Mouse (Mus musculus) fat pad, adult 2 months (tissue): ENCODE data around the gene Ccdc120.
A peak's percentile ranks its signal among the peaks of the same experiment; 100 is the strongest.

Experiments
- DNase-seq: peaks from one replicate; pipeline ENCODE4 v3.0.0-alpha.2; 2011; ENCODE audit warnings: low read depth, low spot score; ENCODE audit errors: extremely low read depth

Ccdc120 gene

GRCm38 (mm10) chrX:7750432-7751116 lies at the start of gene Ccdc120:
Ccdc120 (minus strand) TSS chrX:7750905.
- no peak for DNase-seq

GRCm38 (mm10) chrX:7797327-7797726 lies 46.6 kb upstream of the Ccdc120 start:
- no peak for DNase-seq

- DNase-seq = no peak
Observed at GRCm38 (mm10) chrX:7795016-7795415, 44.3 kb upstream of the Ccdc120 start.

- no peak for DNase-seq
Observed at GRCm38 (mm10) chrX:7793361-7793760, 42.7 kb upstream of the Ccdc120 start.

GRCm38 (mm10) chrX:7790309-7790708 lies 39.6 kb upstream of the Ccdc120 start:
- no peak for DNase-seq

GRCm38 (mm10) chrX:7789542-7790136 lies 38.9 kb upstream of the Ccdc120 start, which contains the start of gene Gripap1:
Gripap1 (plus strand) TSS chrX:7789765.
- peak; percentile 54 for DNase-seq

GRCm38 (mm10) chrX:7782603-7783092 lies 31.9 kb upstream of the Ccdc120 start:
- no peak for DNase-seq

GRCm38 (mm10) chrX:7779294-7779693 lies 28.6 kb upstream of the Ccdc120 start:
- DNase-seq = no peak

- no peak for DNase-seq
Observed at GRCm38 (mm10) chrX:7778450-7779244, 27.9 kb upstream of the Ccdc120 start.

- no peak for DNase-seq
Observed at GRCm38 (mm10) chrX:7776329-7777082, 25.8 kb upstream of the Ccdc120 start.

GRCm38 (mm10) chrX:7775501-7776205 lies 24.9 kb upstream of the Ccdc120 start:
- DNase-seq = no peak

GRCm38 (mm10) chrX:7772766-7773165 lies 22.1 kb upstream of the Ccdc120 start:
- DNase-seq = no peak

- DNase-seq = no peak
Observed at GRCm38 (mm10) chrX:7769302-7770017, 18.8 kb upstream of the Ccdc120 start.

- DNase-seq = no peak
Observed at GRCm38 (mm10) chrX:7765764-7766163, 15.1 kb upstream of the Ccdc120 start.

- DNase-seq = no peak
Observed at GRCm38 (mm10) chrX:7765281-7765670, 14.6 kb upstream of the Ccdc120 start.

GRCm38 (mm10) chrX:7764657-7765280 lies 14.1 kb upstream of the Ccdc120 start:
- DNase-seq = no peak

- DNase-seq = no peak
Observed at GRCm38 (mm10) chrX:7763631-7764393, 13.1 kb upstream of the Ccdc120 start.

- no peak for DNase-seq
Observed at GRCm38 (mm10) chrX:7762921-7763197, 12.2 kb upstream of the Ccdc120 start.
